Mouse (Mus musculus): Measurements from ENCODE around the gene Slc44a4. TPM values are rescaled to one million over a fixed set of nuclear protein-coding genes. Genes with fewer than 3 reads are reported as not detected.
A peak's percentile ranks its signal among the peaks of the same experiment; 100 is the strongest.

Gene Slc44a4
- polyA plus RNA-seq, 1 experiment from 2014 or later: 0.11 TPM

DNA sequence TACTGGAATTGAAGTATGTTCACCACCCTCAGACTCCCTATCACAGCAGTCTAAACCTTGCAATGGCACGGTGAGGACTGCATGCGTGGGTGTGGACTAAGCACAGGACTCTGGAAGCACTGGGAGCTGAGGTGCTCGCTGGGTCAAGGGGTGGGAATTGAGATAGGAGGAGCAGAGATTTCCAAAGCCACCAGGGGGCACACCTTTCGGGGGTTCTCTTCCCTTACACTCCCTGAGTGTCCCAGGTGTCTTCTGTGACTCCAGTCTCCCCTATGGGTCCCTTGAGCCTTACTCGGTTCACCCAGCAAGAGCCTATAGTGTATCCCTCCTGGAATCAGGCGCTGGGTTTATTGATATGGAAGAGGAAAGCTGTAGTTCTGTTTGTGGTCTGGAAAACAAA, 8.7 kb downstream of the Slc44a4 start:
- no peak overlapping the region for H3K4me3 ChIP-seq (ENCODE audit: low read depth, low read length)

DNA sequence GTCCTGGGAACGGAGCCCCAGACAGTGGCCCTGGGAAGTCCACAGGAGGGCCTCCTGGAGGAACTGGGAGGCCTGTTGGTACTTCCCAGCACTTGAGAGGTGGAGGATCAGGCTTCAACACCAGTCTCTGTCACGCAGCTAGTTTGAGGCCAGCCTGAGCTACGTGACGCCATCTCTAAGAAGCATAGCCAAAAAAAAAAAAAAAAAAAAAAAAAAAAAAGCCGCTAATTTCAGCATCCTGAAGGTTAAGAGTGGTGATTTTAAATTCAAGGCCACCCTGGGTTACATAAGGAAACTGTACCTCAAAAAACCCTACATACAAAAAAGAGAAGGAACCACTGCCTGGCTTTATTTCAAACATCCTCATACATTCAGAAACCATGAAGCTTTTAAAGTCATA, 10.0 kb downstream of the Slc44a4 start:
- Histone ChIP-seq H3K27me3 (ENCODE audit: control insufficient read depth, insufficient read depth, low read length) (no peaks in the 10 kb centered on the region), H3K9me3 (replicated peaks; ENCODE audit: control insufficient read depth, low read length) (no peaks in the 10 kb centered on the region), H3K4me1 (ENCODE audit: control insufficient read depth, insufficient read depth, low read length) (no peaks in the 10 kb centered on the region), H3K36me3 (replicated peaks; ENCODE audit: control insufficient read depth, insufficient read depth, low read depth, low read length) (no peaks in the 10 kb centered on the region), H3K9ac (replicated peaks; ENCODE audit: low read length) (no peak overlapping the region), H3K4me3 (ENCODE audit: low read depth, low read length) (no peak overlapping the region), H3K27ac (replicated peaks; ENCODE audit: low read depth, low read length) (no peak overlapping the region), H3K4me2 (ENCODE audit: low read depth, low read length) (no peak overlapping the region)
- DNase-seq (ENCODE audit: low spot score) (no peak), ATAC-seq (replicated peaks; ENCODE audit: insufficient number of reproducible peaks, low FRiP score, low TSS enrichment, low read depth) (no peak)
- 76% methylated on average over 4 of the region's 5 CpGs for WGBS

More for the DNA sequence above, 8.7 kb downstream of the Slc44a4 start:
- Histone ChIP-seq H3K36me3 (replicated peaks; ENCODE audit: control insufficient read depth, insufficient read depth, low read depth, low read length) (no peaks in the 10 kb centered on the region), H3K4me1 (ENCODE audit: control insufficient read depth, insufficient read depth, low read length) (no peaks in the 10 kb centered on the region), H3K27ac (replicated peaks; ENCODE audit: low read depth, low read length) (no peak overlapping the region), H3K4me2 (ENCODE audit: low read depth, low read length) (no peak overlapping the region), H3K9ac (replicated peaks; ENCODE audit: low read length) (no peak overlapping the region), H3K9me3 (replicated peaks; ENCODE audit: control insufficient read depth, low read length) (no peaks in the 10 kb centered on the region), H3K27me3 (ENCODE audit: control insufficient read depth, insufficient read depth, low read length) (no peaks in the 10 kb centered on the region)
- ATAC-seq (replicated peaks; ENCODE audit: insufficient number of reproducible peaks, low FRiP score, low TSS enrichment, low read depth) (no peak), DNase-seq (ENCODE audit: low spot score) (no peak)
- 48% methylated on average over 6 of the region's 6 CpGs for WGBS

DNA sequence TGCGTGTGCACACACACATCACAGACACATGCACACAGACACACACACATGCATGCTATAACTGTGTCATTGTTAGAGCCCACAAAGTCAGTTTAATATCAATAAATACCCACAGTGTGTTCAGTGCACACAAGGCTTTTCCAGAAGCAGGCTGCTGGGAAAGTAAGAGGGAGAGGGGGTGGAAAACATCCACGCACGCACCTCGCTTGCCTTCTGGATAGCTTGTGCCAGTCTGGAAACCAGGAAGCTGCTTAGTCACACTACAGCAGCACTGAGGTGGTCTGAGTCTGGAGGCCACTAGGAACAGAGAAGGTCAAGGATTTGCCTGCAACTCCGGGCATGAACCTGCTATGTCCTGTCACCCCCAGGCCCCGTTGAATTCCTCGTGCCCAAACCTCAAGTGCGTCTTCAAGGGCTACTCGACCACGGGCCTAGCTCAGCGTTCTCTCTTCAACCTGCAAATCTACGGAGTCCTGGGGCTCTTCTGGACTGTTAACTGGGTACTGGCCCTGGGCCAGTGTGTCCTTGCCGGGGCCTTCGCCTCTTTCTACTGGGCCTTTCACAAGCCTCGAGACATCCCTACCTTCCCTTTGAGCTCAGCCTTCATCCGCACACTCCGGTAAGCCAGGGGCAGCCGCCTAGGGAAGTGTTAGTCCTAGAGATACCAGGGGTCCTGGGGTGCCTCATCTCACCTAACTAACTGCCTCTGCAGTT, 13.2 kb downstream of the Slc44a4 start:
- ATAC-seq (replicated peaks; ENCODE audit: insufficient number of reproducible peaks, low FRiP score, low TSS enrichment, low read depth) (no peak), DNase-seq (ENCODE audit: low spot score) (no peak)
- no peak overlapping the region for H3K4me2 ChIP-seq (ENCODE audit: low read depth, low read length)
- no peaks in the 10 kb centered on the region for H3K9me3 ChIP-seq (replicated peaks; ENCODE audit: control insufficient read depth, low read length)
- H3K9ac ChIP-seq (replicated peaks; ENCODE audit: low read length): no peak overlapping the region
- H3K4me3 ChIP-seq (ENCODE audit: low read depth, low read length): no peak overlapping the region
- no peaks in the 10 kb centered on the region for H3K36me3 ChIP-seq (replicated peaks; ENCODE audit: control insufficient read depth, insufficient read depth, low read depth, low read length)
- no peak overlapping the region for H3K27ac ChIP-seq (replicated peaks; ENCODE audit: low read depth, low read length)
- H3K4me1 ChIP-seq (ENCODE audit: control insufficient read depth, insufficient read depth, low read length): no peaks in the 10 kb centered on the region; the same call in 1 of the 2 replicates
- 85% methylated on average over 18 of the region's 18 CpGs for WGBS
- H3K27me3 ChIP-seq (ENCODE audit: control insufficient read depth, insufficient read depth, low read length): no peaks in the 10 kb centered on the region

DNA sequence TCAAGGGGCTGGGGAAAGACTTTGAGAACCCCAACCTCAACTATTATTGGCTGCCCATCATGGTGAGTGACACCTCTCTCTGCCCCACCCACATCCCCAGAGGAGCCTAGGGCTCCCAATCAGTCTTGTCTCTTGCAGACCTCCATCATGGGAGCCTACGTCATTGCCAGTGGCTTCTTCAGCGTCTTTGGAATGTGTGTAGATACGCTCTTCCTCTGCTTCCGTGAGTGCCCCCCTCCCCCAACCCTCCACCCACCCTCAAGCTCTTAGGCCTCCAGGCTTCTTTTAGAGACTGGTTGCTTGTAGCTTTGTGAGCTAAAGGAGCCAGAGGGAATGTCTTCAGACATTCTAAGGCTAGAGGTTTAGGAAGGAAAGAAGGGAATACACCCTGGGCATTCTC, 14.6 kb downstream of the Slc44a4 start:
- Histone ChIP-seq H3K9ac (replicated peaks; ENCODE audit: low read length) (no peak overlapping the region), H3K27ac (replicated peaks; ENCODE audit: low read depth, low read length) (no peak overlapping the region), H3K36me3 (replicated peaks; ENCODE audit: control insufficient read depth, insufficient read depth, low read depth, low read length) (no peaks in the 10 kb centered on the region), H3K4me3 (ENCODE audit: low read depth, low read length) (no peak overlapping the region), H3K9me3 (replicated peaks; ENCODE audit: control insufficient read depth, low read length) (no peaks in the 10 kb centered on the region), H3K4me1 (ENCODE audit: control insufficient read depth, insufficient read depth, low read length) (no peaks in the 10 kb centered on the region; the same call in 1 of the 2 replicates), H3K4me2 (ENCODE audit: low read depth, low read length) (no peak overlapping the region), H3K27me3 (ENCODE audit: control insufficient read depth, insufficient read depth, low read length) (no peaks in the 10 kb centered on the region)
- no peak for DNase-seq (ENCODE audit: low spot score)
- ATAC-seq (replicated peaks; ENCODE audit: insufficient number of reproducible peaks, low FRiP score, low TSS enrichment, low read depth): no peak
- WGBS: 68% methylated on average over 4 of the region's 4 CpGs

DNA sequence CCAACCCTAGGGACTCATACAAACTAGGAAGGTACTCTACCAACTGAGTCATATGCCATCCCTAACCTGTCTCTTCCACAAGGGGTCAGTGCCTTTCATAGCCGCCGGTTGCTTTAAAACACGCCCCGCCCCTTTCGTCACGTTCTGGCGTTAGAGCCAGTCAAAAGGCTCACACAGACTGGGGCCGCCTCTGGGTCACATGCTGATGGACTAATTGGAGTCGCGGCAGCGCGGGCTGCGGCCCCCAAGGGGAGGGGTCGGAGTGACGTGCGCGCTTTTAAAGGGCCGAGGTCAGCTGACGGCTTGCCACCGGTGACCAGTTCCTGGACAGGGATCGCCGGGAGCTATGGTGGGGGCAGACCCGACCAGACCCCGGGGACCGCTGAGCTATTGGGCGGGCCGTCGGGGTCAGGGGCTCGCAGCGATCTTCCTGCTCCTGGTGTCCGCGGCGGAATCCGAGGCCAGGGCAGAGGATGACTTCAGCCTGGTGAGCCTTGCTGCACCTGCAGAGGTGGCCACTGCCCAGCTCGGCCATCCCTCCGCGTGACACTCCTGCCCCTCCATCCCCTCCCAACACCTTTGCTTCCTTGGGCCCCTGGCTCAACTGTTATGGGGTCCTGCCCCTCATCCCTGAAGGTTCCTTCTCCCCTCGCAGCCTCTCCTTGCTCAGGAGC, 16.9 kb downstream of the Slc44a4 start, which contains the start of gene Neu1:
Gene Neu1 (plus strand): TSS at position 193 of the 674 bp plus-strand sequence.
- Histone ChIP-seq H3K9me3 (replicated peaks; ENCODE audit: control insufficient read depth, low read length) (no peaks in the 10 kb centered on the region), H3K4me3 (ENCODE audit: low read depth, low read length) (peak within 1 kb of the TSS; percentile 63), H3K9ac (replicated peaks; ENCODE audit: low read length) (peak within 1 kb of the TSS; percentile 68), H3K4me1 (ENCODE audit: control insufficient read depth, insufficient read depth, low read length) (no peaks in the 10 kb centered on the region; the same call in 1 of the 2 replicates), H3K27ac (replicated peaks; ENCODE audit: low read depth, low read length) (no peak within 1 kb of the TSS), H3K4me2 (ENCODE audit: low read depth, low read length) (peak within 1 kb of the TSS; percentile 91), H3K36me3 (replicated peaks; ENCODE audit: control insufficient read depth, insufficient read depth, low read depth, low read length) (no peaks in the 10 kb centered on the region), H3K27me3 (ENCODE audit: control insufficient read depth, insufficient read depth, low read length) (no peaks in the 10 kb centered on the region)
- 2% methylated on average over 35 of the region's 38 CpGs for WGBS
- ATAC-seq (replicated peaks; ENCODE audit: insufficient number of reproducible peaks, low FRiP score, low TSS enrichment, low read depth) (peak; percentile 93), DNase-seq (ENCODE audit: low spot score) (peak; percentile 98)

DNA sequence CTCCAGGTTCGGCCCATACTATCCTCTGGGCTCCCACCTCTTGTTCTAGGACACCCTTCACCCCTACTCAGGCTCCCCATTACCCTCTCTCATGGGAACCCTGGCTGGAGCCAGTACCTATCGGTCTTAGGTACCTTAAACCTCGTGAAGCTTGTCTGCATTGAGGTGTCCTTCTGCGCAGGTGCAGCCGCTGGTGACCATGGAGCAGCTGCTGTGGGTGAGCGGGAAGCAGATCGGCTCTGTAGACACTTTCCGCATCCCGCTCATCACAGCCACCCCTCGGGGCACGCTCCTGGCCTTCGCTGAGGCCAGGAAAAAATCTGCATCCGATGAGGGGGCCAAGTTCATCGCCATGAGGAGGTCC, 17.5 kb downstream of the Slc44a4 start:
- 15% methylated on average over 14 of the region's 14 CpGs for WGBS
- H3K4me1 ChIP-seq (ENCODE audit: control insufficient read depth, insufficient read depth, low read length): no peaks in the 10 kb centered on the region; the same call in 1 of the 2 replicates
- H3K4me2 ChIP-seq (ENCODE audit: low read depth, low read length): peak overlapping the region; percentile 91
- H3K9me3 ChIP-seq (replicated peaks; ENCODE audit: control insufficient read depth, low read length): no peaks in the 10 kb centered on the region
- peak overlapping the region; percentile 63 for H3K4me3 ChIP-seq (ENCODE audit: low read depth, low read length)
- no peak overlapping the region for H3K27ac ChIP-seq (replicated peaks; ENCODE audit: low read depth, low read length)
- H3K9ac ChIP-seq (replicated peaks; ENCODE audit: low read length): peak overlapping the region; percentile 68
- ATAC-seq (replicated peaks; ENCODE audit: insufficient number of reproducible peaks, low FRiP score, low TSS enrichment, low read depth): no peak
- DNase-seq (ENCODE audit: low spot score): no peak
- no peaks in the 10 kb centered on the region for H3K36me3 ChIP-seq (replicated peaks; ENCODE audit: control insufficient read depth, insufficient read depth, low read depth, low read length)
- no peaks in the 10 kb centered on the region for H3K27me3 ChIP-seq (ENCODE audit: control insufficient read depth, insufficient read depth, low read length)

DNA sequence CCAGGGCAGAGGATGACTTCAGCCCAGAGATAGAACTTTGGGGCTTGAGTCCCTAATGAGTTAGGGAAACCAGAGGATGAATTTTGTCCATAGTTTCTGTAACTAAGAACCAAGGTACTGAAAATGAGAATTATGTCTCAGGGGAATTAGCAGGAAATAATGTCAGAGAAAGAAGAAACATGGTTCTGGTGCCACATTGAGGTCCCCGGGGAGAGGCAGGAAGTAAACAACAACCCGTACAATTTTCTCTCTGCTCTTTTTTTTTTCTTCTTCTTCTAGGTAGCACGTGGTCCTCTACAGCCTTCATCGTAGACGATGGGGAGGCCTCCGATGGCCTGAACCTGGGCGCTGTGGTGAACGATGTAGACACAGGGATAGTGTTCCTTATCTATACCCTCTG, 18.0 kb downstream of the Slc44a4 start:
- WGBS: 90% methylated on average over 8 of the region's 8 CpGs
- no peak for ATAC-seq (replicated peaks; ENCODE audit: insufficient number of reproducible peaks, low FRiP score, low TSS enrichment, low read depth)
- no peaks in the 10 kb centered on the region for H3K9me3 ChIP-seq (replicated peaks; ENCODE audit: control insufficient read depth, low read length)
- no peak overlapping the region for H3K27ac ChIP-seq (replicated peaks; ENCODE audit: low read depth, low read length)
- peak overlapping the region; percentile 63 for H3K4me3 ChIP-seq (ENCODE audit: low read depth, low read length)
- H3K4me1 ChIP-seq (ENCODE audit: control insufficient read depth, insufficient read depth, low read length): no peaks in the 10 kb centered on the region; the same call in 1 of the 2 replicates
- DNase-seq (ENCODE audit: low spot score): no peak
- peak overlapping the region; percentile 68 for H3K9ac ChIP-seq (replicated peaks; ENCODE audit: low read length)
- no peaks in the 10 kb centered on the region for H3K36me3 ChIP-seq (replicated peaks; ENCODE audit: control insufficient read depth, insufficient read depth, low read depth, low read length)
- H3K27me3 ChIP-seq (ENCODE audit: control insufficient read depth, insufficient read depth, low read length): no peaks in the 10 kb centered on the region
- peak overlapping the region; percentile 91 for H3K4me2 ChIP-seq (ENCODE audit: low read depth, low read length)

DNA sequence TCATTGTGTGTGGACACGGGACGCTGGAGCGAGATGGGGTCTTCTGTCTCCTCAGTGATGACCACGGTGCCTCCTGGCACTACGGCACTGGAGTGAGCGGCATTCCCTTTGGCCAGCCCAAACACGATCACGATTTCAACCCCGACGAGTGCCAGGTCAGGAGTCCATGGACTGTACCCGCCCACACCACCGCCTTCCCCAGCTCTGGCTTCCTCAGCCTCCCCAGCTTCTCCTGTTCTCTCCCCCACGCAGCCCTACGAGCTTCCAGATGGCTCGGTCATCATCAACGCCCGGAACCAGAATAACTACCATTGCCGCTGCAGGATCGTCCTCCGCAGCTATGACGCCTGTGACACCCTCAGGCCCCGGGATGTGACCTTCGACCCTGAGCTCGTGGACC, 19.8 kb downstream of the Slc44a4 start:
- no peaks in the 10 kb centered on the region for H3K36me3 ChIP-seq (replicated peaks; ENCODE audit: control insufficient read depth, insufficient read depth, low read depth, low read length)
- no peak overlapping the region for H3K27ac ChIP-seq (replicated peaks; ENCODE audit: low read depth, low read length)
- H3K9ac ChIP-seq (replicated peaks; ENCODE audit: low read length): peak overlapping the region; percentile 32; the same call in 1 of the 2 replicates
- DNase-seq (ENCODE audit: low spot score) (no peak), ATAC-seq (replicated peaks; ENCODE audit: insufficient number of reproducible peaks, low FRiP score, low TSS enrichment, low read depth) (no peak)
- H3K4me2 ChIP-seq (ENCODE audit: low read depth, low read length): no peak overlapping the region
- H3K4me1 ChIP-seq (ENCODE audit: control insufficient read depth, insufficient read depth, low read length): no peaks in the 10 kb centered on the region; the same call in 1 of the 2 replicates
- H3K9me3 ChIP-seq (replicated peaks; ENCODE audit: control insufficient read depth, low read length): no peaks in the 10 kb centered on the region
- 52% methylated on average over 24 of the region's 24 CpGs for WGBS
- H3K27me3 ChIP-seq (ENCODE audit: control insufficient read depth, insufficient read depth, low read length): no peaks in the 10 kb centered on the region
- no peak overlapping the region for H3K4me3 ChIP-seq (ENCODE audit: low read depth, low read length)
